Mouse (Mus musculus) thymus, postnatal 10 days (tissue): Measurements from ENCODE around the gene Lrrk1.
A peak's percentile ranks its signal among the peaks of the same experiment; 100 is the strongest.

Experiments used
- DNase-seq, 2 experiments: peaks; one replicate each; pipeline ENCODE4 v3.0.0; 2021; ENCODE audit warnings: low spot score in 2 of 2

Gene Lrrk1

DNA sequence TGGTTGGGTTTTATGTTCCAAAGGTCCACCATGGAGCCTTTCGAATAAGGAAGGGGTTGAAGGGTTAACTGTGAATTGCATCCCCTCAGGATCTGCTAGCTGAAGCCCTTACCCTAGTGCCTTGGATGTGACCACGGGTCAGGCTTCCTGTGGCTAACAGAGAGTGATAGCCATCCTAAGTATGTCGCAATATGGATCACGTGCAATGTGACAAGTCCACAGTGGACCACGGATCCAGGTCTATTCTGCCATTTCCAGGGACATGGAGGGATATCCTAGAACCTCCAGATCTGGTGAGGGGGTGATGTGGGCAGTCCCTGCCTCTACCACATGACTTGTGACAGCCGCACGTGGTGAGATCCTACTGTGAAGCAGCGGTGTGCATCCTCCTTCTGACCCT, 133.2 kb downstream of the Lrrk1 start:
- DNase-seq: no peak

DNA sequence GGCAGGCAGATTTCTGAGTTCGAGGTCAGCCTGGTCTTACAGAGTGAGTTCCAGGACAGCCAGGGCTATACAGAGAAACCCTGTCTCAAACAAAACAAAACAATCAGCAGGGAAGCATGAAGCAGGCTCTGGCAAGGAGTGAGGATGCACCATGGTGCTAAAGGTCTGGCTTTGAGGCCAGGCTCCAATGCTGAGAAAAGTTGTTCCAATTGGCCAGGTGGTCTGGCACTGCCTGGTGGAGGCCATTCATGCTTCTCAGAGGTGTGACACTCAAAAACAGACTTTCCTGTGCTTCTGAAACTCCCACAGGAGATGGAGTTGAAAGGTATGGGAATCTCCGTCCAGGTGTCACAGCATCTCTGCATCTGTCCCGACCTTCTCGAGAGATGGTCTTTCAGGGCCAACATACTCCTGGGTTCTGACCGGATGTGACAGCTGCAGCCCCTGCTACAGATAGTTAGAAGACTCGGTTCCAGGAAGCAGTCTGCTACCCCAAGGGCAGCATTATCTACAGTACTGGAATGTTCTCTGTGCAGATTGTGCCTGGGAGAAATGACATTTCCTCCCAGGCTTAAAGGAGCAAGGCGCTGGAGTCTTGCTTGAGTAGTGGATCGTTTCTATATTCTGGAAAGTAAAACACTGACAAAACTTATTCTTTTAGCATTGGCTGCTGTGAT, 134.0 kb downstream of the Lrrk1 start:
- no peak for DNase-seq

DNA sequence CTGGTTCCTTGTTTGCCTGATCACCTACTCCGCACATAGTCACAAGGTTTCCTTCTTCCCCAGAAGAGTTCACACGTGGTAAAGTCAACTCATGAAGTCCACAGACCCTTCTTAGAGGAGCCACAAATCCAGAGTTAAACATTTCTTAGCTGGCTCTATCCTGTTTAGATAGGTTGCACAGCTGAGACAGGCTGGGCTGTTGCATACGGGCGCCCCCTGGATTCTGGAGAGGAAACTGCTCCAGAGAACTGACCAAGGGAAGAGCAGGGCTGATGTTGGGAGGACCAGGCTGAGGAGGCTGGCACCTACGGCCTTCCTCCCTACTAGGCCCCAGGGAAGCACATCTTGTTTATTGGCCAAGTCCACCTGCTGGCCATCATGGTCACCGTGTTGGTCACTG, 138.1 kb downstream of the Lrrk1 start:
- DNase-seq: peak; percentile 50 to 81

DNA sequence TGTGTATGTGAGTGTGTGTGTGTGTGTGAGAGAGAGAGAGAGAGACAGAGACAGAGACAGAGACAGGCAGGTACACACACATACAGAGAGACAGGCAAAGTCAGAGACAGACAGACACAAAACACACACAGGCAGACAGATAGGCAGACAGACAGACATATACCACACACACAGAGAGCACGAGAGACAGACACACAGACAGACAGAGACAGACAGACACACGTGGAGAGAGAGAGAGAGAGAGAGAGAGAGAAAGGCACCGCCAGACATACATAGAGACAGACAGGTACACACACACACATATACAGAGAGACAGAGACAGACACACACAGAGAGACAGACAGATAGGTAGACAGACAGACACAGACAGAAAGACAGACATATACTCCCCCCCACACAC, 138.7 kb downstream of the Lrrk1 start:
- no peak for DNase-seq

GRCm38 (mm10) chr7:66249020-66249419, 139.1 kb downstream of the Lrrk1 start:
- no peak for DNase-seq

DNA sequence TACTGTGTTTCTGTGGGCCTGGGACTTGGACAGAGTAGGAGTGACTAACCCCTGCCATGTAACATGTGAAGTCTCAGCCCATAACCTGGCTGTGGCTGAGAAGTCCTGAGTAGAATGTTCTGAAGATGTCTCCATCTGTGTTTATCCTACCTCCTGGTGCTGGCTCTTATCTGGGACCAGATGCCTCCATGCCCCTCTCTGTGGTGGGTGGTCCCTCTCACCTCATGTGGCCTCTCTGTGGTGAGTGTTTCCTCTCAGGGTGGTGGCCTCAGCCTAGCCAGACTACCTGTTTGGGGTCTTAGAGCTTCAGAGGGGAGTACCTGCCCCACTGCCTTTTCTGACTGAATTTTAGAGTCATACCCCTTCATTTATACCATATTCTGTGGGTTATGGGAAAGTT, 139.9 kb downstream of the Lrrk1 start:
- no peak for DNase-seq

GRCm38 (mm10) chr7:66247274-66248021, 140.7 kb downstream of the Lrrk1 start:
- DNase-seq: no peak

- no peak for DNase-seq
These were observed 141.4 kb downstream of the Lrrk1 start for GRCm38 (mm10) chr7:66246716-66247235.

DNA sequence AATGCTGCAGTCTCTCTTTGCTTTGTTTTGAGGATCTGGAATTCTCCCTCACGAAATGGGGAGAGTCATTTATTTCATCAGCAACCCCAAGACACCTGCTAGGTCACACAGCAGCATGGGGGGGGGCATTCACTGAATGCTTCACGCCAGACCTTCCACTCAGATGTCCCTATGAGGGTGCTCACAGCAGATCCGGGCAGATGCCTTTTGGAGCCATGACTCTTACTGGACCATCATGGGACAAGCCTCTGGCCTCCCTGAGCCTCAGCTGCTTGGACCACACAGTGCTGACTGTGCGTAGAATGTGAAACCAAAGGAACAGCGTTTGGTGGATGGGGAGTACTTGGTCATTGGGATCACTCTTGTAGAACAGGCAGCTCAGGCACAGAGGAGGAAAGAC, 142.5 kb downstream of the Lrrk1 start:
- no peak for DNase-seq

DNA sequence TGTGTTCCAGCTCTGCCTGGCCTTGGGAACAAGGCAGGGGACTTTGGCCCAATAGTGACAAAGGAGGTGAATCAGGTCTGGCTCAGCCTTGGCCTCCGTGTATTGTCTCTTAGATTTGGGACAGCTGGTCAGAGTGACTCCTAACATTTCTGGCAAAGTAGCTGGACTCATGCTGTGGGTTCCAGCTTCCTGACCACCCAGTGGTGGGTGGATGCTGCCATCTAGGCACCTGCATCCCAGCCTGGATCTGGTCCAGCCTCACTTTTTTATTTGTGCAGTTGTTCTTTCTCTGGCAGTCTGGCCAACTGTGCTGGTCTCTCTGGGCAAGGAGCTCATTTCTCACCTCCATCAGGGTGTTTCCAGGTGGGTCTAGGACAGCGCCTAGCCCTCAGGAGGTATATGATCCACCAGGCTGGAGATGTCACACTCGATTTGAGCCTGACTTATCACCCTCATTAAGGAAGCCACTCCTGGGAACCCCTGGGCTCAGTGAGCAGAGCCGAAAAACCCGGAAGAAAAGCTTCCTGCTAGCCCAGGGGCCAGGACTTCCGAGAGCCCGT, 144.3 kb downstream of the Lrrk1 start:
- DNase-seq: no peak

- DNase-seq: no peak
These were observed 146.2 kb downstream of the Lrrk1 start for GRCm38 (mm10) chr7:66241855-66242412.

GRCm38 (mm10) chr7:66238157-66238556, 150.0 kb downstream of the Lrrk1 start:
- no peak for DNase-seq

GRCm38 (mm10) chr7:66233947-66234516, 154.1 kb downstream of the Lrrk1 start:
- DNase-seq: no peak

DNA sequence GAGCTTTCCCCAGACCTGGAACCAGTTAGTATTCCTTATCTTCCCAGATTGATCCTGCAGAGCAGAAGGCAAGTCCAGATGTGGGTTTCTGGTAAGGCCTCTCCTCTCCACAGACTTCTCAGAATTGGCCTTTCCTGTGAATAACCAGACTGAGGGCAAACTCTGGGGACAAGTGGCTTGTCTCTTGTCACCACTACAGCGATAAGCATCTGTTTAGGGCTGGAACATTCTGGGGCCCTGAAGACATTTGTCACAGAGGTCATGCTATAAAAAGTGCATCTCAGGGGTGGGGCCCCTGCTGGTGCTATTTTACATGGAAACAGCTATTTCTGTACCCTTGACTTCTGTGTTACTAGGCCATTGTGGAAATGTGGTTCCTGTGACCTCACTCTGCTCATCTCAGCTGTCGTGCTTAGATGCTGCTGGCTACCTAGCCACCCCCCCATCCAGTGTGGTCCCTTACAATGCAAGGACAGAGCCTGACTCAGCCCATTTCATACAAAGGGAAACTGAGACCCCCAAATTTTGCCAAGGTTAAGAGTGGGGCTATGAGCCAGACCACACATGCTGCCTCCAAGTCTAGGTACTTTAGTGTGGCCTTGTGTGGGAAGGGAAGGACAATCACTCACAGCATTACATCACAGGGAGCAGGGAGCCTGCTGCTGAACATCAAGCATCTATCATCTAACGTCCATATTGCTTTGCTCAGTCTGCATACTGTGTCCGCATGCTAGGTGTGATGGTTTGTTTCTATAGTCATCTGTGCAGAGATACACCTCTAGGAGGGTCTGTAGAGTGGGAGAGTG, 154.8 kb downstream of the Lrrk1 start:
- DNase-seq: no peak

GRCm38 (mm10) chr7:66231861-66232260, 156.3 kb downstream of the Lrrk1 start:
- no peak for DNase-seq

GRCm38 (mm10) chr7:66230638-66231550, 157.3 kb downstream of the Lrrk1 start:
- no peak for DNase-seq

GRCm38 (mm10) chr7:66230246-66230637, 157.9 kb downstream of the Lrrk1 start:
- DNase-seq: peak in 1 of 2 experiments; percentile 25

DNA sequence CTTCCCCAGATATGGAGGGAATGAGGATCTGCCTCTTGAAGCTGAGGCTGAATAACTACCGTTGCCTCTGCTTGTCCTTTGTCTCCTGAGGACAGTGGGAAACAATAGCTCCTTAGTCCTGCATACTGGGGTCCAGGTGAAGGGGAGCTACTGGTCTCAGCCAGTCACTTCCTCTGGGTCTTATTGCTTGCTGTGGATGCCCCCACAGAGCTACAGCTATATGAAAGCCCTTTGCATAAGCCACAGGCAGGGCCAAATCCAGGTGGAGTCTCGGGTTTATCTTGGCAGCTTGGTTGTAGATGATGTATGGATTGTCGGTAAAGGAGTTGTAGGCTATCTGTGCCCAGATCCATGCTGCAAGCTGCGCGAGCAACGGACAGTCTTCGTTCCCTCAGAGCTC, 158.7 kb downstream of the Lrrk1 start:
- no peak for DNase-seq

- no peak for DNase-seq
These were observed 159.6 kb downstream of the Lrrk1 start for GRCm38 (mm10) chr7:66228610-66228920.

DNA sequence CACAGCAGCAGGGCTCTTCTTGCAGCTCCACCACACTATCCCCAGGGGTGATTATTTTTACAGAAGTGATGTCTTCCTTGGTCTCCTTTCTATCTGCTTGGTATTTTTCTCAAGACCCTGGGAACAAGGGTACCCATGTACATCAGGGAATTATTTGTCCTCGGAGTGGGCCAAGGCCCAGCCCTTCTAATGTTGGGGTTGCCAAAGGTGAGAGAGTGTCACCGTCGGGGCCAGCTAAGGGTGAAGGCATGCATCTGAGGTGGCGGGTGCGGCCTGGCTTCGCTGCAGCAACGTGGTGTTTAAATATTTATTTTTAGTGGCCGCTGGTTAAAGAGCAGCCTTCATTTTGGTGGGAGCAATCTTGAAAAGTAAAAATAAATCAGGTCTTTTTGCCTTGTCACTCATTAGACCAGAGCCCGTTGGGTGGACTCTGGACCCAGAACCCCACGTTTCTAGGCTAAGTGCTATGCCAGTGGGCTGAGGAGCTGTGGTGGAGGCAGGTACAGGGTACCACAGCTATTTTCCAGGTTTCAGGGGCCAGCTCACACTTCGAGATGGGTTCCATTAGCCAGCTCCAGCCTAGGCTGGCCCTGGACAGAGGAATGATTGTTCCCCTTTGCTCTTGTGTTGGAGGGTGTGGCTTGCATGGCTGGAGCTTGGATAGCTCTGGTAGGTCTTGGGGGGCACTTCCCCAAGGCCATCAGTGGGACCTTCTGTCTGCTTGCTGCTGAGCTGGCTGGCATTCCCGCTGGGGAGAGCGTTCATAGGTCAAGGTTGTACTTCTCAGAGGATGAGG, 160.1 kb downstream of the Lrrk1 start:
- DNase-seq: no peak
